Mouse (Mus musculus): ENCODE measurements around the gene Gad1. TPM values are rescaled to one million over a fixed set of nuclear protein-coding genes. Genes with fewer than 3 reads are reported as not detected.

Gad1 gene
- polyA plus RNA-seq, 1 experiment from 2014 or later = 46.4 TPM

GRCm38 (mm10) chr2:70609769-70610168 is 56.9 kb downstream of the Gad1 start:
- 39% methylated on average over 3 of the region's 3 CpGs for WGBS
- H3K4me2 ChIP-seq (ENCODE audit: low read length) = no peak overlapping the region
- no peaks in the 10 kb centered on the region for H3K4me1 ChIP-seq (ENCODE audit: control insufficient read depth, insufficient read depth, low read length)
- no peak for DNase-seq (ENCODE audit: low spot score)
- no peaks in the 10 kb centered on the region for H3K27me3 ChIP-seq (replicated peaks; ENCODE audit: control insufficient read depth, insufficient read depth, low read length)
- no peak for ATAC-seq
- H3K4me3 ChIP-seq (ENCODE audit: low read depth, low read length) = no peak overlapping the region
- no peaks in the 10 kb centered on the region for H3K9me3 ChIP-seq (replicated peaks; ENCODE audit: control insufficient read depth, low read length)
- no peak overlapping the region for H3K27ac ChIP-seq (ENCODE audit: low read depth, low read length)
- no peak overlapping the region for H3K9ac ChIP-seq (ENCODE audit: low read length)
- H3K36me3 ChIP-seq (ENCODE audit: control insufficient read depth, insufficient read depth, low read length) = no peaks in the 10 kb centered on the region

GRCm38 (mm10) chr2:70614745-70615351 is 62.0 kb downstream of the Gad1 start:
- Histone ChIP-seq H3K9ac (ENCODE audit: low read length) (no peak overlapping the region), H3K4me1 (ENCODE audit: control insufficient read depth, insufficient read depth, low read length) (no peaks in the 10 kb centered on the region), H3K4me2 (ENCODE audit: low read length) (no peak overlapping the region), H3K27me3 (replicated peaks; ENCODE audit: control insufficient read depth, insufficient read depth, low read length) (no peaks in the 10 kb centered on the region), H3K27ac (ENCODE audit: low read depth, low read length) (no peak overlapping the region), H3K36me3 (ENCODE audit: control insufficient read depth, insufficient read depth, low read length) (no peaks in the 10 kb centered on the region), H3K9me3 (replicated peaks; ENCODE audit: control insufficient read depth, low read length) (no peaks in the 10 kb centered on the region), H3K4me3 (ENCODE audit: low read depth, low read length) (no peak overlapping the region)
- ATAC-seq = no peak
- 84% methylated on average over 7 of the region's 7 CpGs for WGBS
- DNase-seq (ENCODE audit: low spot score) = no peak

GRCm38 (mm10) chr2:70616076-70616475 is 63.2 kb downstream of the Gad1 start:
- no peak overlapping the region for H3K27ac ChIP-seq (ENCODE audit: low read depth, low read length)
- no peak overlapping the region for H3K4me3 ChIP-seq (ENCODE audit: low read depth, low read length)
- H3K9me3 ChIP-seq (replicated peaks; ENCODE audit: control insufficient read depth, low read length) = no peaks in the 10 kb centered on the region
- H3K4me2 ChIP-seq (ENCODE audit: low read length) = no peak overlapping the region
- ATAC-seq (no peak), DNase-seq (ENCODE audit: low spot score) (no peak)
- WGBS = 88% methylated on average over 2 of the region's 2 CpGs
- no peaks in the 10 kb centered on the region for H3K27me3 ChIP-seq (replicated peaks; ENCODE audit: control insufficient read depth, insufficient read depth, low read length)
- H3K36me3 ChIP-seq (ENCODE audit: control insufficient read depth, insufficient read depth, low read length) = no peaks in the 10 kb centered on the region
- no peak overlapping the region for H3K9ac ChIP-seq (ENCODE audit: low read length)
- H3K4me1 ChIP-seq (ENCODE audit: control insufficient read depth, insufficient read depth, low read length) = no peaks in the 10 kb centered on the region

GRCm38 (mm10) chr2:70616617-70617016 is 63.7 kb downstream of the Gad1 start:
- ATAC-seq (no peak), DNase-seq (ENCODE audit: low spot score) (no peak)
- H3K9ac ChIP-seq (ENCODE audit: low read length) = no peak overlapping the region
- no peaks in the 10 kb centered on the region for H3K4me1 ChIP-seq (ENCODE audit: control insufficient read depth, insufficient read depth, low read length)
- no peaks in the 10 kb centered on the region for H3K27me3 ChIP-seq (replicated peaks; ENCODE audit: control insufficient read depth, insufficient read depth, low read length)
- H3K4me3 ChIP-seq (ENCODE audit: low read depth, low read length) = no peak overlapping the region
- H3K4me2 ChIP-seq (ENCODE audit: low read length) = no peak overlapping the region
- H3K36me3 ChIP-seq (ENCODE audit: control insufficient read depth, insufficient read depth, low read length) = no peaks in the 10 kb centered on the region
- no peak overlapping the region for H3K27ac ChIP-seq (ENCODE audit: low read depth, low read length)
- H3K9me3 ChIP-seq (replicated peaks; ENCODE audit: control insufficient read depth, low read length) = no peaks in the 10 kb centered on the region
- 74% methylated on average over 3 of the region's 3 CpGs for WGBS

GRCm38 (mm10) chr2:70619232-70619835 is 66.5 kb downstream of the Gad1 start:
- no peaks in the 10 kb centered on the region for H3K4me1 ChIP-seq (ENCODE audit: control insufficient read depth, insufficient read depth, low read length)
- no peak for DNase-seq (ENCODE audit: low spot score)
- ATAC-seq = no peak
- H3K27ac ChIP-seq (ENCODE audit: low read depth, low read length) = no peak overlapping the region
- no peak overlapping the region for H3K9ac ChIP-seq (ENCODE audit: low read length)
- WGBS = 80% methylated on average over 6 of the region's 6 CpGs
- no peaks in the 10 kb centered on the region for H3K9me3 ChIP-seq (replicated peaks; ENCODE audit: control insufficient read depth, low read length)
- H3K27me3 ChIP-seq (replicated peaks; ENCODE audit: control insufficient read depth, insufficient read depth, low read length) = no peaks in the 10 kb centered on the region
- H3K4me2 ChIP-seq (ENCODE audit: low read length) = no peak overlapping the region
- no peak overlapping the region for H3K4me3 ChIP-seq (ENCODE audit: low read depth, low read length)
- H3K36me3 ChIP-seq (ENCODE audit: control insufficient read depth, insufficient read depth, low read length) = no peaks in the 10 kb centered on the region

- peak; percentile 83 for DNase-seq (ENCODE audit: low spot score)
- WGBS = 5% methylated on average over 6 of the region's 6 CpGs
- Histone ChIP-seq H3K36me3 (ENCODE audit: control insufficient read depth, insufficient read depth, low read length) (no peaks in the 10 kb centered on the region), H3K9me3 (replicated peaks; ENCODE audit: control insufficient read depth, low read length) (no peaks in the 10 kb centered on the region), H3K27ac (ENCODE audit: low read depth, low read length) (no peak overlapping the region), H3K27me3 (replicated peaks; ENCODE audit: control insufficient read depth, insufficient read depth, low read length) (no peaks in the 10 kb centered on the region), H3K9ac (ENCODE audit: low read length) (no peak overlapping the region), H3K4me1 (ENCODE audit: control insufficient read depth, insufficient read depth, low read length) (no peaks in the 10 kb centered on the region), H3K4me2 (ENCODE audit: low read length) (no peak overlapping the region), H3K4me3 (ENCODE audit: low read depth, low read length) (no peak overlapping the region)
- ATAC-seq = 0 out of 2 replicates have a peak, but pooled peaks have one; percentile 34
Observed at GRCm38 (mm10) chr2:70620225-70620624, 67.4 kb downstream of the Gad1 start.

- no peak overlapping the region for H3K27ac ChIP-seq (ENCODE audit: low read depth, low read length)
- WGBS = 74% methylated on average over 4 of the region's 4 CpGs
- no peak overlapping the region for H3K4me2 ChIP-seq (ENCODE audit: low read length)
- H3K9me3 ChIP-seq (replicated peaks; ENCODE audit: control insufficient read depth, low read length) = no peaks in the 10 kb centered on the region
- H3K36me3 ChIP-seq (ENCODE audit: control insufficient read depth, insufficient read depth, low read length) = no peaks in the 10 kb centered on the region
- H3K27me3 ChIP-seq (replicated peaks; ENCODE audit: control insufficient read depth, insufficient read depth, low read length) = no peaks in the 10 kb centered on the region
- no peak overlapping the region for H3K9ac ChIP-seq (ENCODE audit: low read length)
- H3K4me3 ChIP-seq (ENCODE audit: low read depth, low read length) = no peak overlapping the region
- no peak for ATAC-seq
- no peaks in the 10 kb centered on the region for H3K4me1 ChIP-seq (ENCODE audit: control insufficient read depth, insufficient read depth, low read length)
- DNase-seq (ENCODE audit: low spot score) = no peak
Observed at GRCm38 (mm10) chr2:70622244-70622643, 69.4 kb downstream of the Gad1 start.

GRCm38 (mm10) chr2:70625761-70626160 is 72.9 kb downstream of the Gad1 start:
- Histone ChIP-seq H3K36me3 (ENCODE audit: control insufficient read depth, insufficient read depth, low read length) (no peaks in the 10 kb centered on the region), H3K4me3 (ENCODE audit: low read depth, low read length) (no peak overlapping the region), H3K27ac (ENCODE audit: low read depth, low read length) (no peak overlapping the region), H3K4me2 (ENCODE audit: low read length) (no peak overlapping the region), H3K27me3 (replicated peaks; ENCODE audit: control insufficient read depth, insufficient read depth, low read length) (no peaks in the 10 kb centered on the region), H3K9ac (ENCODE audit: low read length) (no peak overlapping the region), H3K9me3 (replicated peaks; ENCODE audit: control insufficient read depth, low read length) (no peaks in the 10 kb centered on the region), H3K4me1 (ENCODE audit: control insufficient read depth, insufficient read depth, low read length) (peaks cover 12% of the 10 kb centered on the region)
- ATAC-seq (no peak), DNase-seq (ENCODE audit: low spot score) (no peak)
- 80% methylated on average over 7 of the region's 7 CpGs for WGBS

GRCm38 (mm10) chr2:70628397-70628796 is 75.5 kb downstream of the Gad1 start:
- H3K27me3 ChIP-seq (replicated peaks; ENCODE audit: control insufficient read depth, insufficient read depth, low read length) = no peaks in the 10 kb centered on the region
- DNase-seq (ENCODE audit: low spot score) = no peak
- H3K9me3 ChIP-seq (replicated peaks; ENCODE audit: control insufficient read depth, low read length) = no peaks in the 10 kb centered on the region
- H3K27ac ChIP-seq (ENCODE audit: low read depth, low read length) = no peak overlapping the region
- no peak overlapping the region for H3K9ac ChIP-seq (ENCODE audit: low read length)
- WGBS = 94% methylated on average over 12 of the region's 12 CpGs
- H3K4me2 ChIP-seq (ENCODE audit: low read length) = no peak overlapping the region
- H3K4me3 ChIP-seq (ENCODE audit: low read depth, low read length) = no peak overlapping the region
- H3K4me1 ChIP-seq (ENCODE audit: control insufficient read depth, insufficient read depth, low read length) = peaks cover 12% of the 10 kb centered on the region
- no peak for ATAC-seq
- no peaks in the 10 kb centered on the region for H3K36me3 ChIP-seq (ENCODE audit: control insufficient read depth, insufficient read depth, low read length)
